Mouse (Mus musculus) liver, embryonic 11.5 days (tissue): ENCODE results near the gene Arhgap24. TPM values are rescaled to one million over a fixed set of nuclear protein-coding genes. Genes with fewer than 3 reads are reported as not detected.

Experiments
- ATAC-seq: fragments of 200-750 bp; cut with Nextera tagmentation; replicated peaks from 2 replicates; pipeline ENCODE4 v1.8.0; 2017; ENCODE audit warnings: moderate number of reproducible peaks, mild to moderate bottlenecking, moderate TSS enrichment, moderate library complexity; ENCODE audit not compliant: low FRiP score
- DNase-seq: peaks from one replicate; pipeline ENCODE4 v3.0.0-alpha.2; 2017; ENCODE audit warnings: low spot score
- H3K27ac ChIP-seq: fragments of 300-500 bp; sonication (generic); 2 replicates; pipeline ENCODE4 v1.5.1; 2014; ENCODE audit warnings: mild to moderate bottlenecking, low read depth, low read length, control low read depth
- H3K27me3 ChIP-seq: fragments of 300-500 bp; sonication (generic); replicated peaks from 2 replicates; pipeline ENCODE4 v1.6.1; 2014; ENCODE audit warnings: low read length, mixed read lengths; ENCODE audit not compliant: control insufficient read depth, insufficient read depth
- H3K36me3 ChIP-seq: fragments of 300-500 bp; sonication (generic); 2 replicates; pipeline ENCODE4 v1.6.1; 2014; ENCODE audit warnings: mild to moderate bottlenecking, low read length, moderate library complexity, mixed read lengths; ENCODE audit not compliant: control insufficient read depth, insufficient read depth
- H3K4me1 ChIP-seq: fragments of 300-500 bp; sonication (generic); replicated peaks from 2 replicates; pipeline ENCODE4 v1.6.1; 2014; ENCODE audit warnings: low read length, mixed read lengths; ENCODE audit not compliant: control insufficient read depth, insufficient read depth
- H3K4me2 ChIP-seq: fragments of 300-500 bp; sonication (generic); 2 replicates; pipeline ENCODE4 v1.6.1; 2014; ENCODE audit warnings: mild to moderate bottlenecking, control low read depth, moderate library complexity
- H3K4me3 ChIP-seq: fragments of 300-500 bp; sonication (generic); 2 replicates; pipeline ENCODE4 v1.5.1; 2014; ENCODE audit warnings: low read depth, low read length, control low read depth
- H3K9ac ChIP-seq: fragments of 300-500 bp; sonication (generic); 2 replicates; pipeline ENCODE4 v1.6.1; 2014; ENCODE audit warnings: low read depth, low read length, control low read depth
- H3K9me3 ChIP-seq: fragments of 300-500 bp; sonication (generic); 2 replicates; pipeline ENCODE4 v1.6.1; 2016; ENCODE audit warnings: low read length, inconsistent platforms, mixed read lengths; ENCODE audit not compliant: control insufficient read depth
- WGBS: fragments of 180-500 bp; shearing (Covaris S2); extraction: QIAGEN DNeasy Blood & Tissue Kit; methylation state at CpG from one replicate; pipeline ENCODE4 v1.1.7; 2014; 5-methylcytosine and 5-hydroxymethylcytosine counted together
- polyA plus RNA-seq: library from polyadenylated mRNA; unstranded; fragments of >200 nt; fragmentation: Nextera tagmentation; extraction: Ambion mirVana; gene quantifications from 2 replicates; pipeline ENCODE4 v1.2.1, GENCODE M21; 2014

Arhgap24 gene
- polyA plus RNA-seq, 1 experiment from 2014 or later, result 5.3 TPM

DNA sequence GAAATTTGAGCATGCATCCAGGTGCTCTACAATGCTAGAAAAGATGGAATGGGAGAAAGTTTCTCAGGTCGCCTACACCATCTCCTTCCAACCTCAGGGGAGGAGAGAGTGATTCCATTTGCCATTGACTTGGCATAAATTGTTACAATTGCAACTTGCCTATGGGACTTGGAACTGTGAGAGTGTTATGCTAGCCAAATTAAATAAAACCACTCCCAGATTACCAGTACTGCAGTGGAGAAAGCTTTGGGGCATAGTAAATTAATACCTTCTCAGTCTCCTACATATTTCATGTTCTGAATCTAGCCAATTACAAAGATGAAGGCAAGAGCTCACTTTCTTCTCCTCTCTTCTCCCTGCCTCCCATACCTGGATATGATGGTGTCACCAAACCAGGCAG, 139.8 kb downstream of the Arhgap24 start:
- no peak overlapping the region for H3K4me2 ChIP-seq
- no peaks in the 10 kb centered on the region for H3K27me3 ChIP-seq
- DNase-seq (no peak), ATAC-seq (no peak)
- no peak overlapping the region for H3K27ac ChIP-seq
- H3K9ac ChIP-seq, result no peak overlapping the region
- no peak overlapping the region for H3K4me3 ChIP-seq
- H3K9me3 ChIP-seq, result no peaks in the 10 kb centered on the region
- no peaks in the 10 kb centered on the region for H3K36me3 ChIP-seq
- 60% methylated on average over 1 of the region's 1 CpGs for WGBS
- no peaks in the 10 kb centered on the region for H3K4me1 ChIP-seq

DNA sequence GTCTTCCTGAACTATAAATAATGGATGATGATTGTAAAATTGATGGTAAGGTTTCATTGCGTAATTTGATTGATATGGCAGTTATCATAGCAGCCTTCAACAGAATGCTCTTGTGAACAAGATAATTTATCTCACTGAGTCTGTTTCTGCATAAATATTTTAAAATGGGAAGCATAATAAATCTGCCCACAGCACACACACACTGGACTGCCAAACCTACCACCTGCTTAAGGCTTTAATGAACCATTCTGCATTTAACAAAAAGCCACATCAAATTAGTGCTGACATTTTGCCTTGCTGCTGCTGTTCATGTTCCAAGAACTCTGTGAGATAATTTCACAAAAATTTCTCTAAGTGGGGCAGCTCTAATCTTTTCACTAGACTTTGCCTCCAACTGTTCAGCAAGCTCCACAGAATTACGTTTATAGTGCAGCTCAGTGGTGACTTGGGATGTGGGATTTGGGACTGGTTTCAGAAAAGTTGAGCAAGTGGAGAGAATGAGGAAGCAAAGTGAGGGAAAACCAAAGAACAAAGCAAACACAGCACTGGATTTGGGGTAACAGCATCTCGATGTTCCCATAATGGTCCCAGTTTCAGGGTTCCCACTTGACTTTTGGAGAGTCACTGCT, 142.7 kb downstream of the Arhgap24 start:
- Histone ChIP-seq H3K4me1 (no peaks in the 10 kb centered on the region), H3K9ac (no peak overlapping the region), H3K4me3 (no peak overlapping the region), H3K36me3 (no peaks in the 10 kb centered on the region), H3K9me3 (no peaks in the 10 kb centered on the region), H3K4me2 (no peak overlapping the region), H3K27me3 (no peaks in the 10 kb centered on the region), H3K27ac (no peak overlapping the region)
- DNase-seq, result no peak
- WGBS, result 82% methylated on average over 3 of the region's 3 CpGs
- no peak for ATAC-seq

- Histone ChIP-seq H3K4me3 (no peak overlapping the region), H3K4me2 (no peak overlapping the region), H3K9me3 (no peaks in the 10 kb centered on the region), H3K27me3 (no peaks in the 10 kb centered on the region), H3K4me1 (no peaks in the 10 kb centered on the region), H3K9ac (no peak overlapping the region), H3K36me3 (no peaks in the 10 kb centered on the region), H3K27ac (no peak overlapping the region)
- DNase-seq (no peak), ATAC-seq (no peak)
- 53% methylated on average over 2 of the region's 2 CpGs for WGBS
These were observed 145.5 kb downstream of the Arhgap24 start for GRCm38 (mm10) chr5:102626671-102627070.

DNA sequence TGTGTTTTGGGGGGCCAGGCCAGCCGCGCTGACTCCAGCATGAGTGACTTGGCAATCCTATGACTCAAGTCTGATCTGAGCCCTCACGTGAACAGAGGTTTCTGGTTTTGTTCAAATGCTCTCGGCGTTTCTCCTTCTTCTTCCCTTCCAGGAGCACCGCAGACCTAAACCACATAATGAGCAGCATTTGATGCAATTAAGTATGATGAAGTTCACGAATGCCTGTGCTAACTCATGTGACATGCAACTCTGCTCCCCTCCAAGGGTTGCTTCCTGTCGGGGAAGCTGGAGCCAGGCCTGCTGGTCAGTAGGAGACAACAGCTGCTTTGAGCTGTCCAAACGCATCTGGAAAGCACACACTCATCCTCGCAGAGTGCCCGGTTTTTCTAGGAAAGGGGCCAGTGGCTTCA, 148.2 kb downstream of the Arhgap24 start:
- Histone ChIP-seq H3K9ac (no peak overlapping the region), H3K4me3 (no peak overlapping the region), H3K4me1 (no peaks in the 10 kb centered on the region), H3K9me3 (no peaks in the 10 kb centered on the region), H3K4me2 (no peak overlapping the region), H3K27ac (no peak overlapping the region), H3K36me3 (no peaks in the 10 kb centered on the region), H3K27me3 (no peaks in the 10 kb centered on the region)
- DNase-seq (no peak), ATAC-seq (no peak)
- whole genome bisulfite sequencing, result 80% methylated on average over 11 of the region's 11 CpGs

DNA sequence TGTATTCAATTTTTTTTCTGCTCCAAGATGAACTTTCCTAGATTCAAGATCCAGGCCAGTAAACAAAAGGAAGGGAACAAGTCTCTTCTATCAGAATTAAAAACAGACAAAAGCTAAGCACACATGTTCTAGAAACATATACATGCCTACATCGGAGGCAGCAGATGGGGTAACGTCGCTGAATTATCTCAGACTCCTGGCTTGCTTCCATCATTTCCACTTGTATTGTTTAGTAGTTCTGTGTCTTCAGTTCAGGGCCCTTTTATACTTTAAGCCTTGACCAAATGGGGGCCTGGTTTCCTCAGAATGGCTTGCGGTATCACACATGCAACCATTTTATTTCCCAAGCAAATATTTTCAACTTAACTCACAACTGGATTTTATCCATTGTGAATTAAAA, 154.4 kb downstream of the Arhgap24 start:
- Histone ChIP-seq H3K27me3 (no peaks in the 10 kb centered on the region), H3K9me3 (no peaks in the 10 kb centered on the region), H3K27ac (no peak overlapping the region), H3K4me2 (no peak overlapping the region), H3K9ac (no peak overlapping the region), H3K4me3 (no peak overlapping the region), H3K36me3 (no peaks in the 10 kb centered on the region), H3K4me1 (no peaks in the 10 kb centered on the region)
- DNase-seq (no peak), ATAC-seq (no peak)
- WGBS, result 85% methylated on average over 4 of the region's 4 CpGs

- H3K27ac ChIP-seq, result no peak overlapping the region
- no peak overlapping the region for H3K4me2 ChIP-seq
- no peaks in the 10 kb centered on the region for H3K27me3 ChIP-seq
- ATAC-seq (no peak), DNase-seq (no peak)
- WGBS, result 52% methylated on average over 7 of the region's 7 CpGs
- H3K9me3 ChIP-seq, result no peaks in the 10 kb centered on the region
- no peaks in the 10 kb centered on the region for H3K36me3 ChIP-seq
- no peak overlapping the region for H3K9ac ChIP-seq
- H3K4me1 ChIP-seq, result no peaks in the 10 kb centered on the region
- H3K4me3 ChIP-seq, result no peak overlapping the region
These were observed 158.8 kb downstream of the Arhgap24 start for GRCm38 (mm10) chr5:102639782-102640559.

DNA sequence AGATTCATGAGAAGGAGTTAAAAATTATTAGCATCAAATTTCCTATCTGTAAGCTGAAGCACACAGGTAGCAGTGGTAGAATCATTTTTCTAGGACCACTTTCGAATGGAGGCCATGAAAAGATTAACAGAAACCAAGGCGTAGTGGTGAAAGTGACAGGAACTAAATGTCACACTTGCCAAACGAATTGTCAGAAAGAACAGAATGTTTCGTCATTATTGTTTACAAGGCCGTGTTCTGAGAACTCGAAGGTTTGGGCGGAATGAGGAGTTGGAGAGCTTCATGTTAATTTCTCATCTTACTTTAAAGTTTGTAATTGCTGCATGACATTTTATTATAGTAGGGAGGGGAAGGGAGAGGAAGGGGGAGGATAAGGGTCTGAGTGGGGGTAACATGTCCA, 162.2 kb downstream of the Arhgap24 start:
- H3K36me3 ChIP-seq, result no peaks in the 10 kb centered on the region
- no peak for DNase-seq
- no peaks in the 10 kb centered on the region for H3K27me3 ChIP-seq
- no peak overlapping the region for H3K9ac ChIP-seq
- no peak overlapping the region for H3K4me3 ChIP-seq
- 66% methylated on average over 7 of the region's 7 CpGs for WGBS
- no peak overlapping the region for H3K4me2 ChIP-seq
- no peak overlapping the region for H3K27ac ChIP-seq
- no peaks in the 10 kb centered on the region for H3K4me1 ChIP-seq
- no peak for ATAC-seq
- H3K9me3 ChIP-seq, result no peaks in the 10 kb centered on the region

GRCm38 (mm10) chr5:102643820-102644219, 162.6 kb downstream of the Arhgap24 start:
- Histone ChIP-seq H3K27me3 (no peaks in the 10 kb centered on the region), H3K36me3 (no peaks in the 10 kb centered on the region), H3K4me2 (no peak overlapping the region), H3K27ac (no peak overlapping the region), H3K9ac (no peak overlapping the region), H3K9me3 (no peaks in the 10 kb centered on the region), H3K4me1 (no peaks in the 10 kb centered on the region), H3K4me3 (no peak overlapping the region)
- WGBS, result 37% methylated on average over 4 of the region's 4 CpGs
- no peak for DNase-seq
- ATAC-seq, result no peak

DNA sequence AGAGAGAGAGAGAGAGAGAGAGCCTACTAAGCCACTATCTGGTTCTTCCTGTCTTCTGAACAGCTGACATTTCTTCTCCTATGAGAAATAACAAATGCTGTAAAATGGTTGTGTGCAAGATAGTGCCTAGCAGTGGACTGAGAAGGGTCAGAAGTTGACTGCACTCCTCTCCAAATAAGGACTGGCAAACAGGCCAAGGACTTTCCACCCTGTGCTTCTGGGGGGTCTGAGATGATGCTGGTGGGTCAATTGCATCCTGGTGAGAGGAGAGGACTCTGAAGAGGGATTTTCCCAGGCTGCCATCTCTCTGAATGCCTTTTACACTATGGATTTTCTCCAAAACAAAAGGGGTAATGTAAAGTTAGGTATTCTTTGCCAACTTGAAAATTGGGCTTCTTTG, 177.9 kb downstream of the Arhgap24 start:
- Histone ChIP-seq H3K4me2 (no peak overlapping the region), H3K27me3 (no peaks in the 10 kb centered on the region), H3K27ac (no peak overlapping the region), H3K36me3 (no peaks in the 10 kb centered on the region), H3K4me1 (no peaks in the 10 kb centered on the region), H3K4me3 (no peak overlapping the region), H3K9ac (no peak overlapping the region), H3K9me3 (no peaks in the 10 kb centered on the region)
- ATAC-seq, result no peak
- no peak for DNase-seq
